Mouse (Mus musculus) neural tube, postnatal 0 days (tissue): Measurements from ENCODE around the gene Olfr1395. TPM values are rescaled to one million over a fixed set of nuclear protein-coding genes. Genes with fewer than 3 reads are reported as not detected.

Source experiments
- polyA plus RNA-seq: library from polyadenylated mRNA; unstranded; fragments of >200 nt; fragmentation: Nextera tagmentation; extraction: Ambion mirVana; gene quantifications from 2 replicates; pipeline ENCODE4 v1.2.1, GENCODE M21; 2015

Olfr1395 gene
- not detected in 2 replicates for polyA plus RNA-seq

GRCm38 (mm10) chr11:49141974-49142373 is at the start of gene Olfr1395:
Gene Olfr1395 (plus strand): TSS chr11:49142274.

GRCm38 (mm10) chr11:49114774-49115173 is 27.3 kb upstream of the Olfr1395 start, which contains the start of gene Olfr1396:
Gene Olfr1396 (minus strand): TSS chr11:49114874.

GRCm38 (mm10) chr11:49154077-49154476 is 12.0 kb downstream of the Olfr1395 start, which contains the start of gene Olfr1394:
Gene Olfr1394 (plus strand): TSS chr11:49154377.

GRCm38 (mm10) chr11:49186955-49187488 is 44.9 kb downstream of the Olfr1395 start, which contains the start of gene Btnl9:
Gene Btnl9 (minus strand): TSS chr11:49187159.

Other genes with a start within 250 kb of the Olfr1395 start
- 0.22 and 0.28 TPM in 2 replicates for gene Gm5431, start 240.1 kb upstream of the Olfr1395 start, polyA plus RNA-seq
- gene Psme2b, start 196.1 kb upstream of the Olfr1395 start, polyA plus RNA-seq: 1.3 and 2.0 TPM in 2 replicates
- not detected in 2 replicates for gene Olfr56, start 163.4 kb upstream of the Olfr1395 start, polyA plus RNA-seq
- 0.41 and 0.45 TPM in 2 replicates for gene 9930111J21Rik1, start 162.9 kb upstream of the Olfr1395 start, polyA plus RNA-seq
- gene Gm12185, start 150.0 kb upstream of the Olfr1395 start, polyA plus RNA-seq: not detected in 2 replicates
- 0.21 and 0.43 TPM in 2 replicates for gene Tgtp1, start 148.1 kb upstream of the Olfr1395 start, polyA plus RNA-seq
- 0.45 and 0.54 TPM in 2 replicates for gene 9930111J21Rik2, start 91.0 kb upstream of the Olfr1395 start, polyA plus RNA-seq
- 0.26 and 0.29 TPM in 2 replicates for gene Tgtp2, start 78.1 kb upstream of the Olfr1395 start, polyA plus RNA-seq
- 1.8 and 1.9 TPM in 2 replicates for gene Ifi47, start 65.7 kb upstream of the Olfr1395 start, polyA plus RNA-seq
- not detected in 2 replicates for gene Olfr1396, start 27.4 kb upstream of the Olfr1395 start, polyA plus RNA-seq
- not detected in 2 replicates for gene Olfr1394, start 12.1 kb downstream of the Olfr1395 start, polyA plus RNA-seq
- gene Btnl9, start 44.9 kb downstream of the Olfr1395 start, polyA plus RNA-seq: 0.38 and 0.53 TPM in 2 replicates
- gene Zfp62, start 61.0 kb downstream of the Olfr1395 start, polyA plus RNA-seq: 24.4 and 24.8 TPM in 2 replicates
- gene Mgat1, start 101.9 kb downstream of the Olfr1395 start, polyA plus RNA-seq: 34.4 and 34.9 TPM in 2 replicates
- gene Olfr1393, start 136.0 kb downstream of the Olfr1395 start, polyA plus RNA-seq: 0.17 TPM in 1 of 2 replicates, not detected in the other
- 0.08 and 0.11 TPM in 2 replicates for gene Olfr1392, start 143.0 kb downstream of the Olfr1395 start, polyA plus RNA-seq
- gene Olfr10, start 162.5 kb downstream of the Olfr1395 start, polyA plus RNA-seq: not detected in 2 replicates
- not detected in 2 replicates for gene Olfr1391, start 180.5 kb downstream of the Olfr1395 start, polyA plus RNA-seq
- gene Olfr1390, start 192.9 kb downstream of the Olfr1395 start, polyA plus RNA-seq: not detected in 2 replicates